Mouse (Mus musculus) midbrain, embryonic 11.5 days (tissue): ENCODE results near the gene Ovca2. TPM values are rescaled to one million over a fixed set of nuclear protein-coding genes. Genes with fewer than 3 reads are reported as not detected.

Experiments
- ATAC-seq: fragments of 200-750 bp; cut with Nextera tagmentation; 2 replicates; pipeline ENCODE4 v1.8.0; 2017; ENCODE audit warnings: moderate TSS enrichment, moderate library complexity; ENCODE audit not compliant: low FRiP score
- DNase-seq: peaks from one replicate; pipeline ENCODE4 v3.0.0; 2015; ENCODE audit warnings: low spot score; ENCODE audit errors: missing footprints
- H3K27ac ChIP-seq: fragments of 300-500 bp; sonication (generic); 2 replicates; pipeline ENCODE4 v1.5.1; 2014; ENCODE audit warnings: low read depth, low read length
- H3K27me3 ChIP-seq: fragments of 300-500 bp; sonication (generic); 2 replicates; pipeline ENCODE4 v1.6.1; 2014; ENCODE audit warnings: mild to moderate bottlenecking, low read length, moderate library complexity, mixed read lengths; ENCODE audit not compliant: control insufficient read depth, insufficient read depth
- H3K36me3 ChIP-seq: fragments of 300-500 bp; sonication (generic); 2 replicates; pipeline ENCODE4 v1.6.1; 2014; ENCODE audit warnings: mild to moderate bottlenecking, low read length, moderate library complexity, mixed read lengths; ENCODE audit not compliant: control insufficient read depth, insufficient read depth
- H3K4me1 ChIP-seq: fragments of 300-500 bp; sonication (generic); 2 replicates; pipeline ENCODE4 v1.6.1; 2014; ENCODE audit warnings: low read length; ENCODE audit not compliant: control insufficient read depth, insufficient read depth
- H3K4me2 ChIP-seq: fragments of 300-500 bp; sonication (generic); 2 replicates; pipeline ENCODE4 v1.6.1; 2014; ENCODE audit warnings: mild to moderate bottlenecking, moderate library complexity
- H3K4me3 ChIP-seq: fragments of 300-500 bp; sonication (generic); 2 replicates; pipeline ENCODE4 v1.5.1; 2014; ENCODE audit warnings: low read depth, low read length
- H3K9ac ChIP-seq: fragments of 300-500 bp; sonication (generic); 2 replicates; pipeline ENCODE4 v1.6.1; 2014; ENCODE audit warnings: low read length
- H3K9me3 ChIP-seq: fragments of 300-500 bp; sonication (generic); 2 replicates; pipeline ENCODE4 v1.6.1; 2016; ENCODE audit warnings: low read length; ENCODE audit not compliant: control insufficient read depth
- WGBS: fragments of 180-500 bp; shearing (Covaris S2); extraction: QIAGEN DNeasy Blood & Tissue Kit; methylation state at CpG from one replicate; pipeline ENCODE4 v1.1.7; 2014; 5-methylcytosine and 5-hydroxymethylcytosine counted together
- polyA plus RNA-seq: library from polyadenylated mRNA; unstranded; fragments of >200 nt; fragmentation: Nextera tagmentation; extraction: Ambion mirVana; gene quantifications from 2 replicates; pipeline ENCODE4 v1.2.1, GENCODE M21; 2014

Gene Ovca2
- polyA plus RNA-seq, 1 experiment from 2014 or later: 29.8 TPM

GRCm38 (mm10) chr11:75168590-75169361 is 9.9 kb downstream of the Ovca2 start:
- ATAC-seq: no peak
- Histone ChIP-seq H3K36me3 (no peaks in the 10 kb centered on the region), H3K27ac (no peak overlapping the region), H3K4me2 (peak overlapping the region; percentile 70), H3K27me3 (peaks cover 95% of the 10 kb centered on the region), H3K4me3 (peak overlapping the region; percentile 41), H3K4me1 (peaks cover 46% of the 10 kb centered on the region), H3K9ac (peak overlapping the region; percentile 38; the same call in 1 of the 2 replicates), H3K9me3 (no peaks in the 10 kb centered on the region)
- DNase-seq: peak; percentile 98
- WGBS: under 1% methylated on average over 81 of the region's 83 CpGs

- Histone ChIP-seq H3K4me3 (peak overlapping the region; percentile 41), H3K4me1 (peaks cover 44% of the 10 kb centered on the region), H3K9me3 (no peaks in the 10 kb centered on the region), H3K27ac (no peak overlapping the region), H3K4me2 (peak overlapping the region; percentile 70), H3K27me3 (peaks cover 94% of the 10 kb centered on the region), H3K36me3 (no peaks in the 10 kb centered on the region), H3K9ac (no peak overlapping the region; the same call in 1 of the 2 replicates)
- DNase-seq: peak; percentile 95
- WGBS: 3% methylated on average over 52 of the region's 63 CpGs
- ATAC-seq: no peak
Observed at GRCm38 (mm10) chr11:75167643-75168589, 10.7 kb downstream of the Ovca2 start.

GRCm38 (mm10) chr11:75166861-75167642 is 11.6 kb downstream of the Ovca2 start:
- DNase-seq: peak; percentile 93
- no peak overlapping the region for H3K27ac ChIP-seq
- H3K4me3 ChIP-seq: peak overlapping the region; percentile 15
- 1% methylated on average over 64 of the region's 68 CpGs for WGBS
- H3K4me1 ChIP-seq: peaks cover 35% of the 10 kb centered on the region
- peaks cover 85% of the 10 kb centered on the region for H3K27me3 ChIP-seq
- no peaks in the 10 kb centered on the region for H3K36me3 ChIP-seq
- ATAC-seq: no peak
- H3K9me3 ChIP-seq: no peaks in the 10 kb centered on the region
- peak overlapping the region; percentile 24 for H3K4me2 ChIP-seq
- no peak overlapping the region for H3K9ac ChIP-seq

- ATAC-seq (no peak), DNase-seq (no peak)
- Histone ChIP-seq H3K27me3 (peaks cover 78% of the 10 kb centered on the region), H3K36me3 (no peaks in the 10 kb centered on the region), H3K4me1 (peaks cover 32% of the 10 kb centered on the region), H3K27ac (no peak overlapping the region), H3K9me3 (no peaks in the 10 kb centered on the region), H3K4me3 (peak overlapping the region; percentile 15), H3K4me2 (peak overlapping the region; percentile 24), H3K9ac (no peak overlapping the region)
- WGBS: 2% methylated on average over 55 of the region's 55 CpGs
Observed at GRCm38 (mm10) chr11:75166193-75166842, 12.3 kb downstream of the Ovca2 start.

GRCm38 (mm10) chr11:75165441-75166192 is 13.0 kb downstream of the Ovca2 start:
- no peaks in the 10 kb centered on the region for H3K36me3 ChIP-seq
- H3K27ac ChIP-seq: no peak overlapping the region
- peaks cover 71% of the 10 kb centered on the region for H3K27me3 ChIP-seq
- peak; percentile 91 for DNase-seq
- peak overlapping the region; percentile 3; the same call in 1 of the 2 replicates for H3K4me3 ChIP-seq
- peaks cover 32% of the 10 kb centered on the region for H3K4me1 ChIP-seq
- ATAC-seq: no peak
- no peak overlapping the region for H3K4me2 ChIP-seq
- no peaks in the 10 kb centered on the region for H3K9me3 ChIP-seq
- WGBS: 3% methylated on average over 54 of the region's 54 CpGs
- H3K9ac ChIP-seq: no peak overlapping the region

- Histone ChIP-seq H3K9me3 (no peaks in the 10 kb centered on the region), H3K4me2 (no peak overlapping the region), H3K4me3 (no peak overlapping the region), H3K27ac (no peak overlapping the region), H3K4me1 (peaks cover 24% of the 10 kb centered on the region), H3K9ac (no peak overlapping the region), H3K27me3 (peaks cover 62% of the 10 kb centered on the region), H3K36me3 (no peaks in the 10 kb centered on the region; the same call in 1 of the 2 replicates)
- ATAC-seq: no peak
- WGBS: 14% methylated on average over 15 of the region's 15 CpGs
- DNase-seq: peak; percentile 84
Observed at GRCm38 (mm10) chr11:75164750-75165149, 13.9 kb downstream of the Ovca2 start.

- DNase-seq (peak; percentile 80), ATAC-seq (no peak)
- WGBS: 85% methylated on average over 2 of the region's 2 CpGs
- Histone ChIP-seq H3K4me1 (peaks cover 22% of the 10 kb centered on the region), H3K9me3 (no peaks in the 10 kb centered on the region), H3K27me3 (peaks cover 55% of the 10 kb centered on the region), H3K4me3 (no peak overlapping the region), H3K36me3 (no peaks in the 10 kb centered on the region; the same call in 1 of the 2 replicates), H3K27ac (no peak overlapping the region), H3K4me2 (no peak overlapping the region), H3K9ac (no peak overlapping the region)
Observed at GRCm38 (mm10) chr11:75164051-75164450, 14.6 kb downstream of the Ovca2 start.

- H3K27ac ChIP-seq: no peak overlapping the region
- WGBS: 89% methylated on average over 6 of the region's 6 CpGs
- no peaks in the 10 kb centered on the region; the same call in 1 of the 2 replicates for H3K36me3 ChIP-seq
- H3K9ac ChIP-seq: no peak overlapping the region
- H3K27me3 ChIP-seq: peaks cover 48% of the 10 kb centered on the region
- ATAC-seq (no peak), DNase-seq (peak; percentile 71)
- H3K4me2 ChIP-seq: no peak overlapping the region
- no peak overlapping the region for H3K4me3 ChIP-seq
- H3K4me1 ChIP-seq: peaks cover 16% of the 10 kb centered on the region
- H3K9me3 ChIP-seq: no peaks in the 10 kb centered on the region
Observed at GRCm38 (mm10) chr11:75163379-75163778, 15.3 kb downstream of the Ovca2 start.
